Mouse (Mus musculus): ENCODE measurements at regions not wholly inside any gene's neighbourhood (a gene's known extent, or its start where the extent isn't known, plus 50 kb on each side); places are given as distances from the start of the nearest gene placed in this dataset.
A peak's percentile ranks its signal among the peaks of the same experiment; 100 is the strongest.

DNA sequence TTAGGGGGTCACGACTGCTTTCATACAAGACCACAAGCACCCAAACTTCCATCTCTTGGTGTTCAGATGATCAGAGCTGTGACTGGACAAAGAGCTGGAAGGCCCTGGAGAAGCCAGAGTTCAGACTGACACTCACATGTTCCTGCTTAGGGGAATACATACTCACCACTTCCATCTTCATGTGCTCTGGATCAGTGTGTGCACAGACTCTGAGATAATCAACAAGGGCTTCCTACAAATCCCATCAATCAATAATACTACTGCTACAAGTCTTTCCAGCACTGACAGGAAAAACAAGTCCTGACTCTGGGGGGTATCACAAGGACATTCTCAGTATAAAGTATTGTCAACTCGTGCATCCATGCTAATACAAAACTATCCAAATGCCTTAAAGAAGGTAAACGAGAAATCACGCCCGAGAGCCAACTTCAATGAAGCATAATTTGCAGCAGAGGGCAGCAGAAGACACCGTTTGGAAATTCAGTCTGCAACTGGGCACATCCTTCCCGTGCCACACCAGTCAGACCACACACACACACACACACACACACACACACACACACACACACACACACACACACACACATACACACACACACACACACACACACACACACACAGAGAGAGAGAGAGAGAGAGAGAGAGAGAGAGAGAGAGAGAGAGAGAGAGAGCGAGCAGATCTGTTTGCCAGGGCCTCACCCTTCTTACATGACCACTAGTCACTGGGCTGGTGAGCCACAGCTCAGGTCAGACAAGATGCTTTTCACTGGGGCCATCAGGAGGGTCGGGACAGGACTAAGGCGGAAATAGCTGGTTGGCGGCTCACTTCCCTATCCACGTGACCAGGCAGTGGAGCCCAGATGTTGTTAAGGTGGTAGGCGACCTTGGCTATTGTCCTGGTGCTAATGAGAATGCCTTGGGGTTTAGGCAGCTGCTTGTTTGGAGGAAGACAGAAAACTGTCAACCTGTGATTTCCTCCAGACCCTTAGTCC, 75.4 kb upstream of the Foxa2 start:
- TF ChIP-seq EP300 (IDR thresholded peaks at IDR 0.05; ENCODE audit: low read depth) (no peak), CTCF (IDR thresholded peaks at IDR 0.05; ENCODE audit: low read depth) (peak; percentile 83)

All from heart, postnatal 0 days (tissue).